Mouse (Mus musculus): ENCODE results near the gene Kctd18.

Kctd18 gene

GRCm38 (mm10) chr1:58018856-58019255 lies at the start of gene Kctd18:
TSS of gene Kctd18 (minus strand) at chr1:58018956.
- H3K4me3 ChIP-seq (replicated peaks; ENCODE audit: low read length) = no peak within 1 kb of the TSS
- no peak for TF ChIP-seq CTCF (conservative IDR thresholded peaks at IDR 0.05; ENCODE audit: low read length)
- no peak for TF ChIP-seq POU5F1 (IDR thresholded peaks at IDR 0.05; ENCODE audit: borderline replicate concordance, low read length)
- TF ChIP-seq NANOG (IDR thresholded peaks at IDR 0.05; ENCODE audit: borderline replicate concordance, low read length) = no peak
- H3K9me3 ChIP-seq (ENCODE audit: low read length) = no peaks in the 10 kb centered on the region

GRCm38 (mm10) chr1:58065606-58066005 lies 46.9 kb upstream of the Kctd18 start:
- no peak for TF ChIP-seq NANOG (IDR thresholded peaks at IDR 0.05; ENCODE audit: borderline replicate concordance, low read length)
- no peak for TF ChIP-seq CTCF (conservative IDR thresholded peaks at IDR 0.05; ENCODE audit: low read length)
- no peak for TF ChIP-seq POU5F1 (IDR thresholded peaks at IDR 0.05; ENCODE audit: borderline replicate concordance, low read length)

More at GRCm38 (mm10) chr1:58018856-58019255, at the start of gene Kctd18:
- Histone ChIP-seq H3K36me3 (ENCODE audit: insufficient read depth, low read length) (peaks cover 95% of the 10 kb centered on the region), H3K4me1 (replicated peaks; ENCODE audit: low read depth, low read length) (peaks cover 4% of the 10 kb centered on the region; the same call in 1 of the 2 replicates), H3K27me3 (ENCODE audit: insufficient read depth, low read length) (no peaks in the 10 kb centered on the region)

GRCm38 (mm10) chr1:58065151-58065550 lies 46.4 kb upstream of the Kctd18 start:
- Histone ChIP-seq H3K36me3 (ENCODE audit: insufficient read depth, low read length) (no peaks in the 10 kb centered on the region), H3K9me3 (ENCODE audit: low read length) (peaks cover 6% of the 10 kb centered on the region), H3K4me1 (replicated peaks; ENCODE audit: low read depth, low read length) (no peaks in the 10 kb centered on the region), H3K27me3 (ENCODE audit: insufficient read depth, low read length) (no peaks in the 10 kb centered on the region), H3K4me3 (replicated peaks; ENCODE audit: low read length) (no peak overlapping the region)
- TF ChIP-seq CTCF (conservative IDR thresholded peaks at IDR 0.05; ENCODE audit: low read length) (no peak), POU5F1 (IDR thresholded peaks at IDR 0.05; ENCODE audit: borderline replicate concordance, low read length) (no peak), NANOG (IDR thresholded peaks at IDR 0.05; ENCODE audit: borderline replicate concordance, low read length) (no peak)

More at GRCm38 (mm10) chr1:58065606-58066005, 46.9 kb upstream of the Kctd18 start:
- no peaks in the 10 kb centered on the region for H3K27me3 ChIP-seq (ENCODE audit: insufficient read depth, low read length)
- peaks cover 10% of the 10 kb centered on the region for H3K9me3 ChIP-seq (ENCODE audit: low read length)
- no peaks in the 10 kb centered on the region for H3K4me1 ChIP-seq (replicated peaks; ENCODE audit: low read depth, low read length)
- no peaks in the 10 kb centered on the region for H3K36me3 ChIP-seq (ENCODE audit: insufficient read depth, low read length)
- no peak overlapping the region for H3K4me3 ChIP-seq (replicated peaks; ENCODE audit: low read length)

GRCm38 (mm10) chr1:58062131-58062530 lies 43.4 kb upstream of the Kctd18 start:
- Histone ChIP-seq H3K4me3 (replicated peaks; ENCODE audit: low read length) (no peak overlapping the region), H3K27me3 (ENCODE audit: insufficient read depth, low read length) (no peaks in the 10 kb centered on the region), H3K4me1 (replicated peaks; ENCODE audit: low read depth, low read length) (no peaks in the 10 kb centered on the region), H3K36me3 (ENCODE audit: insufficient read depth, low read length) (no peaks in the 10 kb centered on the region), H3K9me3 (ENCODE audit: low read length) (no peaks in the 10 kb centered on the region)
- TF ChIP-seq NANOG (IDR thresholded peaks at IDR 0.05; ENCODE audit: borderline replicate concordance, low read length) (no peak), POU5F1 (IDR thresholded peaks at IDR 0.05; ENCODE audit: borderline replicate concordance, low read length) (no peak), CTCF (conservative IDR thresholded peaks at IDR 0.05; ENCODE audit: low read length) (no peak)

GRCm38 (mm10) chr1:58058846-58059245 lies 40.1 kb upstream of the Kctd18 start:
- Histone ChIP-seq H3K36me3 (ENCODE audit: insufficient read depth, low read length) (no peaks in the 10 kb centered on the region), H3K4me1 (replicated peaks; ENCODE audit: low read depth, low read length) (no peaks in the 10 kb centered on the region), H3K9me3 (ENCODE audit: low read length) (no peaks in the 10 kb centered on the region), H3K4me3 (replicated peaks; ENCODE audit: low read length) (no peak overlapping the region), H3K27me3 (ENCODE audit: insufficient read depth, low read length) (no peaks in the 10 kb centered on the region)
- TF ChIP-seq NANOG (IDR thresholded peaks at IDR 0.05; ENCODE audit: borderline replicate concordance, low read length) (no peak), POU5F1 (IDR thresholded peaks at IDR 0.05; ENCODE audit: borderline replicate concordance, low read length) (no peak), CTCF (conservative IDR thresholded peaks at IDR 0.05; ENCODE audit: low read length) (no peak)

GRCm38 (mm10) chr1:58056939-58057338 lies 38.2 kb upstream of the Kctd18 start:
- no peak overlapping the region for H3K4me3 ChIP-seq (replicated peaks; ENCODE audit: low read length)
- H3K9me3 ChIP-seq (ENCODE audit: low read length) = no peaks in the 10 kb centered on the region
- no peak for TF ChIP-seq CTCF (conservative IDR thresholded peaks at IDR 0.05; ENCODE audit: low read length)
- H3K27me3 ChIP-seq (ENCODE audit: insufficient read depth, low read length) = no peaks in the 10 kb centered on the region
- H3K36me3 ChIP-seq (ENCODE audit: insufficient read depth, low read length) = no peaks in the 10 kb centered on the region
- peaks cover 7% of the 10 kb centered on the region; the same call in 1 of the 2 replicates for H3K4me1 ChIP-seq (replicated peaks; ENCODE audit: low read depth, low read length)

GRCm38 (mm10) chr1:58056074-58056807 lies 37.5 kb upstream of the Kctd18 start:
- no peaks in the 10 kb centered on the region for H3K9me3 ChIP-seq (ENCODE audit: low read length)
- TF ChIP-seq POU5F1 (IDR thresholded peaks at IDR 0.05; ENCODE audit: borderline replicate concordance, low read length) (no peak), CTCF (conservative IDR thresholded peaks at IDR 0.05; ENCODE audit: low read length) (no peak), NANOG (IDR thresholded peaks at IDR 0.05; ENCODE audit: borderline replicate concordance, low read length) (no peak)
- H3K27me3 ChIP-seq (ENCODE audit: insufficient read depth, low read length) = no peaks in the 10 kb centered on the region
- H3K36me3 ChIP-seq (ENCODE audit: insufficient read depth, low read length) = no peaks in the 10 kb centered on the region
- peaks cover 7% of the 10 kb centered on the region; the same call in 1 of the 2 replicates for H3K4me1 ChIP-seq (replicated peaks; ENCODE audit: low read depth, low read length)
- no peak overlapping the region for H3K4me3 ChIP-seq (replicated peaks; ENCODE audit: low read length)

GRCm38 (mm10) chr1:58055598-58055997 lies 36.8 kb upstream of the Kctd18 start:
- H3K36me3 ChIP-seq (ENCODE audit: insufficient read depth, low read length) = no peaks in the 10 kb centered on the region
- no peak for TF ChIP-seq NANOG (IDR thresholded peaks at IDR 0.05; ENCODE audit: borderline replicate concordance, low read length)
- TF ChIP-seq POU5F1 (IDR thresholded peaks at IDR 0.05; ENCODE audit: borderline replicate concordance, low read length) = no peak
- TF ChIP-seq CTCF (conservative IDR thresholded peaks at IDR 0.05; ENCODE audit: low read length) = no peak
- H3K4me3 ChIP-seq (replicated peaks; ENCODE audit: low read length) = no peak overlapping the region
- peaks cover 7% of the 10 kb centered on the region; the same call in 1 of the 2 replicates for H3K4me1 ChIP-seq (replicated peaks; ENCODE audit: low read depth, low read length)
- no peaks in the 10 kb centered on the region for H3K9me3 ChIP-seq (ENCODE audit: low read length)
- no peaks in the 10 kb centered on the region for H3K27me3 ChIP-seq (ENCODE audit: insufficient read depth, low read length)
